Mouse (Mus musculus): Measurements from ENCODE around the gene Lrrk2.

DNA sequence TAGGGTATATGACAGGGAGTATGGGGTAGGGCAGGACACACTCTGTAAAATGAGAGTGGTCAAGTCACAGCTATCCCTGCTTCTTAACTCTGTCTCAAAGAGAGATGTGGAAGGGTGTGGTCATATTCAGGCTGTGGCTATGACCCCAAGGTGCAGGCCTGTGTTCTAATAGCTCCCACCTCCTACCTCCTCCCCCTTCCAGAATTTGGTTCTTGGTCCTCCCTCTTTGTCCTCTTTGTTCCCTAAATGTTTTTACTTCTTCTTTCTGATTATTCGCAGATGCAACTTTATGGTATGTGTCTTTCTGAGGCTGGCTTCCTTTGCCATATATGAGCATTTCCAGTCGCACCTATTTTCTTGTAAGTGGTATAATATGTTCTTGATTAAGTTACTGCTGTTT is 48.5 kb upstream of the Lrrk2 start:
- TF ChIP-seq CTCF (IDR thresholded peaks at IDR 0.05; ENCODE audit: low read depth), result no peak
- no peak for TF ChIP-seq EP300 (IDR thresholded peaks at IDR 0.05; ENCODE audit: low read depth)

Measured in liver, embryonic 14.5 days (tissue).